Mouse (Mus musculus): ENCODE measurements around the gene Pum3.

- TF ChIP-seq CTCF (conservative IDR thresholded peaks at IDR 0.05; ENCODE audit: low read length) = no peak
- no peak for TF ChIP-seq POU5F1 (IDR thresholded peaks at IDR 0.05; ENCODE audit: borderline replicate concordance, low read length)
These were observed 781 bp upstream of the Pum3 start for GRCm38 (mm10) chr19:27430406-27430805.

Data from E14TG2a.4 (cell line).